In the genomic region with DNA sequence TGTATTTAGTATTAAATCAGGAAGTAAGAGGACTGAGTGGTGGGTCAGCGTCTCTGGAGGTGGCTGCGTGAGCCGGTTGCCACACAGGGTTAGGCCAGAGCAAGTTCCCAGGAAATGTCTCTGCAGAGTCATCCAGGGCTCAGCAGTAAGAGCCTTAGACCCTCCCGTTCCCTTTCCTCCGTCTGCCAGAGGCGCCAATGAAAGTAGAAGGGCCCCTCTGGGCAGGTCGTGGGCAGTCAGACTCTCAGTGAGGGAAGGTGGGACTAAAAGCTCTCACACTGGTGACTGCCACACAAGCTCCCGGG, we compare ENCODE assay signal across 12 mouse cellular contexts. TPM values are rescaled to one million over a fixed set of nuclear protein-coding genes. Genes with fewer than 3 reads are reported as not detected.
DNase-seq lines count a peak whose midpoint lies in the region; ATAC-seq lines count a peak whose summit lies in the region.
"Had no signal": no experiment of that assay in that cellular context is flagged by ENCODE, and none has a peak within 500 bp of the region (broad histone marks: within the 10 kb centered on the region; RNA-seq: fewer than 3 reads in every experiment).

No protein-coding gene starts in this region.

- 72% methylated on average over 8 of the region's 8 CpGs for WGBS in midbrain, embryonic 15.5 days

- DNase-seq in left cerebral cortex, postnatal 25 days (ENCODE audit: low spot score in 2 of 2), result peak; percentile 27 to 70
- DNase-seq in left cerebral cortex, adult 8-10 months (ENCODE audit: low spot score in 2 of 2), result no peak
- DNase-seq in liver, result peak; percentile 18
- DNase-seq in thymus, postnatal 10 days (ENCODE audit: low spot score in 2 of 2), result no peak
- DNase-seq: cerebellum, postnatal 25 days; kidney, adult 9 months; liver, embryonic 13.5 days had no signal

- no peak overlapping the region for H3K4me2 ChIP-seq in midbrain, embryonic 15.5 days
- H3K4me2 ChIP-seq: hindbrain, embryonic 14.5 days; liver, embryonic 13.5 days had no signal

- no peak overlapping the region for H3K9ac ChIP-seq in midbrain, embryonic 15.5 days
- H3K9ac ChIP-seq: hindbrain, embryonic 14.5 days; liver, embryonic 13.5 days had no signal

- no peaks in the 10 kb centered on the region for H3K36me3 ChIP-seq in midbrain, embryonic 15.5 days (replicated peaks)
- H3K36me3 ChIP-seq: liver, embryonic 13.5 days had no signal

- no peaks in the 10 kb centered on the region for H3K9me3 ChIP-seq in midbrain, embryonic 15.5 days
- H3K9me3 ChIP-seq: liver, embryonic 13.5 days had no signal

- no peaks in the 10 kb centered on the region for H3K4me1 ChIP-seq in midbrain, embryonic 15.5 days
- H3K4me1 ChIP-seq: liver, embryonic 13.5 days had no signal

- peak; percentile 84 for ATAC-seq in granulocyte monocyte progenitor cell, adult 5-6 weeks (replicated peaks; ENCODE audit: poor library complexity, severe bottlenecking)
- ATAC-seq in monocyte, adult 5-6 weeks (replicated peaks; ENCODE audit: insufficient number of reproducible peaks, low FRiP score, low TSS enrichment, poor library complexity, severe bottlenecking), result peak; percentile 91
- ATAC-seq in midbrain, embryonic 15.5 days (replicated peaks), result no peak

- intact Hi-C loops in left cerebral cortex, postnatal 25 days (cut with DNase I), result no loop called here

- no peak overlapping the region for H3K27ac ChIP-seq in midbrain, embryonic 15.5 days
- H3K27ac ChIP-seq: hindbrain, embryonic 14.5 days; liver, embryonic 13.5 days had no signal

- H3K27me3 ChIP-seq in midbrain, embryonic 15.5 days (replicated peaks), result no peaks in the 10 kb centered on the region

- H3K4me3 ChIP-seq in midbrain, embryonic 15.5 days, result no peak overlapping the region
- H3K4me3 ChIP-seq: liver, embryonic 13.5 days; myocyte had no signal

RNA-seq across cellular contexts. Expression of gene Nenf, which starts 48.4 kb away (rescaled TPM):
- 10 to 100 TPM; 70.5 to 72.8 TPM for total RNA-seq in left cerebral cortex, postnatal 25 days (2021)
- 10 to 100 TPM; 70.3 to 81.7 (median 76.9) TPM for total RNA-seq in left cerebral cortex, adult 8-10 months (2022)
- 36.7 and 54.4 TPM in 2 replicates for total RNA-seq in granulocyte monocyte progenitor cell, adult 5-6 weeks (2014; fragmentation: Nextera tagmentation)
- total RNA-seq in granulocyte monocyte progenitor cell, adult 5-6 weeks (2017), result 5.5 and 9.8 TPM in 2 replicates
- 1.9 to 4.4 TPM (median 2.5 TPM) in 3 replicates for total RNA-seq in monocyte, adult 5-6 weeks (2017)
- 111 and 123 TPM in 2 replicates for polyA plus RNA-seq in midbrain, embryonic 15.5 days (2015; fragmentation: Nextera tagmentation; extraction: Ambion mirVana)

RNA-seq across cellular contexts. Expression of gene Atf3, which starts 51.8 kb away (rescaled TPM):
- total RNA-seq in left cerebral cortex, postnatal 25 days (2021), result 1 to 10 TPM in 1 of 2 experiments, under 1 TPM in 1; 0.53 to 1.4 TPM
- 1 to 10 TPM; 1.0 to 4.6 (median 2.5) TPM for total RNA-seq in left cerebral cortex, adult 8-10 months (2022)
- total RNA-seq in granulocyte monocyte progenitor cell, adult 5-6 weeks (2014; fragmentation: Nextera tagmentation), result not detected in 2 replicates
- total RNA-seq in granulocyte monocyte progenitor cell, adult 5-6 weeks (2017), result 8.7 and 12.8 TPM in 2 replicates
- total RNA-seq in monocyte, adult 5-6 weeks (2017), result 225 to 427 TPM (median 242 TPM) in 3 replicates
- polyA plus RNA-seq in midbrain, embryonic 15.5 days (2015; fragmentation: Nextera tagmentation; extraction: Ambion mirVana), result 1.5 and 1.6 TPM in 2 replicates

RNA-seq across cellular contexts. Expression of gene Tmem206, which starts 56.1 kb away (rescaled TPM):
- 1 to 10 TPM; 9.0 to 9.1 TPM for total RNA-seq in left cerebral cortex, postnatal 25 days (2021)
- 10 to 100 TPM in 1 of 4 experiments, 1 to 10 TPM in 3; 8.8 to 12.0 (median 9.6) TPM for total RNA-seq in left cerebral cortex, adult 8-10 months (2022)
- 25.5 and 27.2 TPM in 2 replicates for total RNA-seq in granulocyte monocyte progenitor cell, adult 5-6 weeks (2014; fragmentation: Nextera tagmentation)
- 19.7 and 23.2 TPM in 2 replicates for total RNA-seq in granulocyte monocyte progenitor cell, adult 5-6 weeks (2017)
- total RNA-seq in monocyte, adult 5-6 weeks (2017), result 5.8 to 12.5 TPM (median 10.7 TPM) in 3 replicates
- 43.2 and 44.5 TPM in 2 replicates for polyA plus RNA-seq in midbrain, embryonic 15.5 days (2015; fragmentation: Nextera tagmentation; extraction: Ambion mirVana)

Comparison
In these comparisons a context has a peak if more than half of its experiments do, and no peak if none do; other contexts are left out.
1. DNase-seq: peak in left cerebral cortex, postnatal 25 days (2 of 2) and liver (single experiment); none in left cerebral cortex, adult 8-10 months (0 of 2) and thymus, postnatal 10 days (0 of 2).
2. RNA of gene Atf3, which starts 51.8 kb away (total RNA-seq): 225 to 427 TPM in monocyte, adult 5-6 weeks; 8.7 to 12.8 TPM in granulocyte monocyte progenitor cell, adult 5-6 weeks, 1.0 to 4.6 TPM in left cerebral cortex, adult 8-10 months and 0.53 to 1.4 TPM in left cerebral cortex, postnatal 25 days; every median in the first group is over 10 times any median in the second.